ENCODE assay signal across 11 mouse cellular contexts in genomic region chr4:54387460-54387859, GRCm38 (mm10).
DNase-seq lines count a peak whose midpoint lies in the region; ATAC-seq and TF ChIP-seq lines count a peak whose summit lies in the region.
"Had no signal": no experiment of that assay in that cellular context is flagged by ENCODE, and none has a peak within 500 bp of the region (broad histone marks: within the 10 kb centered on the region; RNA-seq: fewer than 3 reads in every experiment).

No protein-coding gene starts in this region.

- H3K27me3 ChIP-seq in forebrain, embryonic 12.5 days = no peaks in the 10 kb centered on the region
- H3K27me3 ChIP-seq in forebrain, postnatal 0 days (ENCODE audit: insufficient read depth, low read length) = no peaks in the 10 kb centered on the region
- H3K27me3 ChIP-seq in embryonic facial prominence, embryonic 10.5 days (replicated peaks; ENCODE audit: low read depth, poor library complexity, severe bottlenecking) = no peaks in the 10 kb centered on the region
- H3K27me3 ChIP-seq in hindbrain, embryonic 16.5 days (replicated peaks; ENCODE audit: control insufficient read depth, insufficient read depth, low read length) = no peaks in the 10 kb centered on the region
- no peaks in the 10 kb centered on the region for H3K27me3 ChIP-seq in midbrain, postnatal 0 days (ENCODE audit: insufficient read depth, low read length)
- H3K27me3 ChIP-seq: liver, embryonic 12.5 days had no signal

- no peaks in the 10 kb centered on the region for H3K9me3 ChIP-seq in forebrain, embryonic 12.5 days
- no peaks in the 10 kb centered on the region for H3K9me3 ChIP-seq in forebrain, postnatal 0 days (ENCODE audit: low read length)
- H3K9me3 ChIP-seq in embryonic facial prominence, embryonic 10.5 days = no peaks in the 10 kb centered on the region
- no peaks in the 10 kb centered on the region for H3K9me3 ChIP-seq in hindbrain, embryonic 16.5 days (ENCODE audit: control insufficient read depth, low read length)
- no peaks in the 10 kb centered on the region for H3K9me3 ChIP-seq in midbrain, postnatal 0 days (ENCODE audit: low read length)
- H3K9me3 ChIP-seq: liver, embryonic 12.5 days had no signal

- H3K4me2 ChIP-seq in forebrain, embryonic 12.5 days = no peak overlapping the region
- H3K4me2 ChIP-seq in forebrain, postnatal 0 days (ENCODE audit: low read depth) = no peak overlapping the region
- H3K4me2 ChIP-seq in hindbrain, embryonic 16.5 days (ENCODE audit: low read length) = no peak overlapping the region
- H3K4me2 ChIP-seq in midbrain, postnatal 0 days (ENCODE audit: low read depth, low read length, poor library complexity, severe bottlenecking) = no peak overlapping the region
- H3K4me2 ChIP-seq: liver, embryonic 12.5 days had no signal

- peak overlapping the region; percentile 37; the same call in 1 of the 2 replicates for H3K27ac ChIP-seq in forebrain, embryonic 12.5 days
- H3K27ac ChIP-seq in forebrain, postnatal 0 days (ENCODE audit: low read depth, low read length) = no peak overlapping the region
- peak overlapping the region; percentile 70; the same call in 1 of the 2 replicates for H3K27ac ChIP-seq in embryonic facial prominence, embryonic 10.5 days (replicated peaks)
- no peak overlapping the region for H3K27ac ChIP-seq in hindbrain, embryonic 16.5 days (ENCODE audit: low read depth, low read length)
- no peak overlapping the region for H3K27ac ChIP-seq in midbrain, postnatal 0 days (ENCODE audit: low read depth, low read length)
- H3K27ac ChIP-seq: heart, adult 2 months; liver, embryonic 12.5 days had no signal

- peak; percentile 27; the same call in 1 of the 2 replicates for ATAC-seq in forebrain, embryonic 12.5 days (ENCODE audit: low FRiP score)
- no peak for ATAC-seq in forebrain, postnatal 0 days
- ATAC-seq in hindbrain, embryonic 16.5 days = 0 out of 2 replicates have a peak, but pooled peaks have one; percentile 34
- ATAC-seq in midbrain, postnatal 0 days (ENCODE audit: low FRiP score) = no peak
- ATAC-seq: liver, embryonic 12.5 days had no signal

- WGBS in forebrain, embryonic 12.5 days = 38% methylated on average over 6 of the region's 6 CpGs
- 36% methylated on average over 6 of the region's 6 CpGs for WGBS in forebrain, postnatal 0 days
- WGBS in embryonic facial prominence, embryonic 10.5 days = 60% methylated on average over 6 of the region's 6 CpGs
- 27% methylated on average over 6 of the region's 6 CpGs for WGBS in hindbrain, embryonic 16.5 days
- WGBS in midbrain, postnatal 0 days = 35% methylated on average over 6 of the region's 6 CpGs

- no peak overlapping the region for H3K4me3 ChIP-seq in forebrain, embryonic 12.5 days (replicated peaks)
- H3K4me3 ChIP-seq in forebrain, postnatal 0 days (ENCODE audit: low read depth, low read length) = no peak overlapping the region
- H3K4me3 ChIP-seq in embryonic facial prominence, embryonic 10.5 days = no peak overlapping the region
- H3K4me3 ChIP-seq in hindbrain, embryonic 16.5 days (ENCODE audit: low read length) = no peak overlapping the region
- no peak overlapping the region for H3K4me3 ChIP-seq in midbrain, postnatal 0 days (ENCODE audit: low read depth, low read length)
- H3K4me3 ChIP-seq: heart, adult 2 months; liver, embryonic 12.5 days had no signal

- H3K4me1 ChIP-seq in forebrain, embryonic 12.5 days = peaks cover 6% of the 10 kb centered on the region; the same call in 1 of the 2 replicates
- H3K4me1 ChIP-seq in forebrain, postnatal 0 days (ENCODE audit: insufficient read depth) = no peaks in the 10 kb centered on the region
- peaks cover 46% of the 10 kb centered on the region for H3K4me1 ChIP-seq in embryonic facial prominence, embryonic 10.5 days
- no peaks in the 10 kb centered on the region for H3K4me1 ChIP-seq in hindbrain, embryonic 16.5 days (ENCODE audit: control insufficient read depth, insufficient read depth, low read depth, low read length)
- no peaks in the 10 kb centered on the region for H3K4me1 ChIP-seq in midbrain, postnatal 0 days (ENCODE audit: insufficient read depth, low read length)
- H3K4me1 ChIP-seq: liver, embryonic 12.5 days had no signal

- no peak for TF ChIP-seq CTCF in forebrain, postnatal 0 days (IDR thresholded peaks at IDR 0.05; ENCODE audit: low read depth)
- TF ChIP-seq CTCF in midbrain, postnatal 0 days (IDR thresholded peaks at IDR 0.05) = no peak

- no peak for DNase-seq in forebrain, postnatal 0 days
- DNase-seq in embryonic facial prominence, embryonic 10.5 days (ENCODE audit: low spot score) = peak; percentile 32
- peak; percentile 17 for DNase-seq in midbrain, postnatal 0 days (ENCODE audit: low spot score)
- no peak for DNase-seq in gastrocnemius, postnatal 4 days (ENCODE audit: low spot score in 2 of 2)
- DNase-seq in heart, adult 9 months (ENCODE audit: low spot score in 2 of 2) = no peak
- no peak for DNase-seq in thymus, postnatal 25 days
- DNase-seq: heart, adult 2 months; kidney, postnatal 36 days had no signal

- H3K36me3 ChIP-seq in forebrain, embryonic 12.5 days (replicated peaks) = no peaks in the 10 kb centered on the region
- no peaks in the 10 kb centered on the region for H3K36me3 ChIP-seq in forebrain, postnatal 0 days (ENCODE audit: insufficient read depth)
- no peaks in the 10 kb centered on the region for H3K36me3 ChIP-seq in embryonic facial prominence, embryonic 10.5 days (replicated peaks)
- H3K36me3 ChIP-seq in hindbrain, embryonic 16.5 days (ENCODE audit: control insufficient read depth, insufficient read depth, low read length) = no peaks in the 10 kb centered on the region
- H3K36me3 ChIP-seq in midbrain, postnatal 0 days (ENCODE audit: insufficient read depth, low read length) = no peaks in the 10 kb centered on the region
- H3K36me3 ChIP-seq: liver, embryonic 12.5 days had no signal

- H3K9ac ChIP-seq in forebrain, embryonic 12.5 days = no peak overlapping the region
- no peak overlapping the region for H3K9ac ChIP-seq in forebrain, postnatal 0 days
- H3K9ac ChIP-seq in hindbrain, embryonic 16.5 days (ENCODE audit: low read depth, low read length) = no peak overlapping the region
- no peak overlapping the region for H3K9ac ChIP-seq in midbrain, postnatal 0 days (replicated peaks; ENCODE audit: low read length, poor library complexity, severe bottlenecking)
- H3K9ac ChIP-seq: liver, embryonic 12.5 days had no signal

Comparison
In these comparisons a context has a peak if more than half of its experiments do, and no peak if none do; other contexts are left out.
1. ATAC-seq: peak in forebrain, embryonic 12.5 days (single experiment) and hindbrain, embryonic 16.5 days (single experiment); none in forebrain, postnatal 0 days (single experiment) and midbrain, postnatal 0 days (single experiment).
2. H3K27ac ChIP-seq: peak in forebrain, embryonic 12.5 days (single experiment) and embryonic facial prominence, embryonic 10.5 days (single experiment); none in forebrain, postnatal 0 days (single experiment), hindbrain, embryonic 16.5 days (single experiment) and midbrain, postnatal 0 days (single experiment).
3. DNase-seq: peak in embryonic facial prominence, embryonic 10.5 days (single experiment) and midbrain, postnatal 0 days (single experiment); none in forebrain, postnatal 0 days (single experiment), gastrocnemius, postnatal 4 days (0 of 2), heart, adult 9 months (0 of 2) and thymus, postnatal 25 days (single experiment).